Comparison of ENCODE assay signal across 9 mouse cellular contexts in genomic region chr5:103797774-103798173, GRCm38 (mm10).
DNase-seq lines count a peak whose midpoint lies in the region; ATAC-seq and TF ChIP-seq lines count a peak whose summit lies in the region.
"Had no signal": no experiment of that assay in that cellular context is flagged by ENCODE, and none has a peak within 500 bp of the region (broad histone marks: within the 10 kb centered on the region; RNA-seq: fewer than 3 reads in every experiment).

No protein-coding gene starts in this region.

- no peaks in the 10 kb centered on the region for H3K36me3 ChIP-seq in forebrain, embryonic 14.5 days (ENCODE audit: control insufficient read depth, insufficient read depth, low read length)
- H3K36me3 ChIP-seq in forebrain, embryonic 12.5 days (replicated peaks): no peaks in the 10 kb centered on the region
- no peaks in the 10 kb centered on the region for H3K36me3 ChIP-seq in embryonic facial prominence, embryonic 14.5 days (ENCODE audit: control insufficient read depth, insufficient read depth, low read length)
- H3K36me3 ChIP-seq in heart, adult 2 months (ENCODE audit: control insufficient read depth, insufficient read depth, low read length): peaks cover 20% of the 10 kb centered on the region
- H3K36me3 ChIP-seq: midbrain, embryonic 12.5 days had no signal

- DNase-seq in forebrain, embryonic 14.5 days (ENCODE audit: low spot score): peak; percentile 81
- DNase-seq in left cerebral cortex, postnatal 10 days (ENCODE audit: extremely low spot score in 1 of 2, low spot score in 2 of 2): peak; percentile 36 to 64
- DNase-seq in left cerebral cortex, adult 11 months (ENCODE audit: low spot score): no peak
- DNase-seq in embryonic facial prominence, embryonic 14.5 days (ENCODE audit: low spot score): peak; percentile 77
- DNase-seq in right cerebral cortex, adult 18-20 months: peak; percentile 56
- no peak for DNase-seq in embryo, embryonic 10.5 days (ENCODE audit: low spot score)
- DNase-seq in heart, adult 2 months: no peak

- peaks cover 10% of the 10 kb centered on the region for H3K4me1 ChIP-seq in forebrain, embryonic 14.5 days (ENCODE audit: control insufficient read depth, insufficient read depth, low read length)
- peaks cover 5% of the 10 kb centered on the region; the same call in 1 of the 2 replicates for H3K4me1 ChIP-seq in forebrain, embryonic 12.5 days
- H3K4me1 ChIP-seq in embryonic facial prominence, embryonic 14.5 days (ENCODE audit: control insufficient read depth, insufficient read depth, low read length): no peaks in the 10 kb centered on the region; the same call in 1 of the 2 replicates
- peaks cover 17% of the 10 kb centered on the region for H3K4me1 ChIP-seq in heart, adult 2 months (ENCODE audit: control insufficient read depth, insufficient read depth, low read length)

- peak; percentile 75 for ATAC-seq in forebrain, embryonic 14.5 days
- no peak for ATAC-seq in forebrain, embryonic 12.5 days (ENCODE audit: low FRiP score)
- ATAC-seq in embryonic facial prominence, embryonic 14.5 days (ENCODE audit: low read depth): peak; percentile 31; the same call in 1 of the 2 replicates

- H3K27ac ChIP-seq in forebrain, embryonic 14.5 days (ENCODE audit: low read depth, low read length): peak overlapping the region; percentile 15; the same call in 1 of the 2 replicates
- H3K27ac ChIP-seq in forebrain, embryonic 12.5 days: no peak overlapping the region
- no peak overlapping the region for H3K27ac ChIP-seq in embryonic facial prominence, embryonic 14.5 days (replicated peaks; ENCODE audit: low read depth, low read length)
- no peak overlapping the region for H3K27ac ChIP-seq in heart, adult 2 months
- H3K27ac ChIP-seq: midbrain, embryonic 12.5 days had no signal

- 59% methylated on average over 10 of the region's 10 CpGs for WGBS in forebrain, embryonic 14.5 days
- WGBS in forebrain, embryonic 12.5 days: 77% methylated on average over 10 of the region's 10 CpGs
- WGBS in embryonic facial prominence, embryonic 14.5 days: 55% methylated on average over 10 of the region's 10 CpGs
- WGBS in heart, adult 2 months: 82% methylated on average over 10 of the region's 10 CpGs

- H3K4me3 ChIP-seq in forebrain, embryonic 14.5 days (ENCODE audit: low read depth, low read length): no peak overlapping the region
- no peak overlapping the region for H3K4me3 ChIP-seq in forebrain, embryonic 12.5 days (replicated peaks)
- no peak overlapping the region for H3K4me3 ChIP-seq in embryonic facial prominence, embryonic 14.5 days (ENCODE audit: low read depth, low read length)
- no peak overlapping the region for H3K4me3 ChIP-seq in heart, adult 2 months
- H3K4me3 ChIP-seq: midbrain, embryonic 12.5 days had no signal

- no peaks in the 10 kb centered on the region for H3K27me3 ChIP-seq in forebrain, embryonic 14.5 days (replicated peaks; ENCODE audit: control insufficient read depth, insufficient read depth, low read length)
- H3K27me3 ChIP-seq in forebrain, embryonic 12.5 days: 0 out of 2 replicates have a peak, but pooled peaks cover 3% of the 10 kb centered on the region
- no peaks in the 10 kb centered on the region for H3K27me3 ChIP-seq in embryonic facial prominence, embryonic 14.5 days (replicated peaks; ENCODE audit: control insufficient read depth, insufficient read depth, low read length)
- H3K27me3 ChIP-seq in heart, adult 2 months (ENCODE audit: control insufficient read depth, insufficient read depth, low read length): no peaks in the 10 kb centered on the region
- H3K27me3 ChIP-seq: midbrain, embryonic 12.5 days had no signal

- no peak for TF ChIP-seq EP300 in heart, adult 2 months (IDR thresholded peaks at IDR 0.05; ENCODE audit: insufficient read depth, low read depth, low read length)

- intact Hi-C loops in left cerebral cortex, postnatal 10 days (cut with DNase I): no loop called here
- intact Hi-C loops in heart, adult 2 months (cut with DNase I): no loop called here

- no peak overlapping the region for H3K4me2 ChIP-seq in forebrain, embryonic 14.5 days (ENCODE audit: low read length)
- no peak overlapping the region for H3K4me2 ChIP-seq in forebrain, embryonic 12.5 days
- H3K4me2 ChIP-seq in embryonic facial prominence, embryonic 14.5 days (ENCODE audit: low read depth, low read length): 0 out of 2 replicates have a peak overlapping the region, but pooled peaks have one; percentile 2
- H3K4me2 ChIP-seq: midbrain, embryonic 12.5 days had no signal

- no peak overlapping the region for H3K9ac ChIP-seq in forebrain, embryonic 14.5 days (ENCODE audit: low read length)
- no peak overlapping the region for H3K9ac ChIP-seq in forebrain, embryonic 12.5 days
- no peak overlapping the region for H3K9ac ChIP-seq in embryonic facial prominence, embryonic 14.5 days (ENCODE audit: low read depth, low read length)
- no peak overlapping the region for H3K9ac ChIP-seq in heart, adult 2 months (ENCODE audit: low read depth, low read length)
- H3K9ac ChIP-seq: midbrain, embryonic 12.5 days had no signal

- no peak for TF ChIP-seq CTCF in heart, adult 2 months (IDR thresholded peaks at IDR 0.05)

- H3K9me3 ChIP-seq in forebrain, embryonic 14.5 days (replicated peaks; ENCODE audit: control insufficient read depth, low read length): no peaks in the 10 kb centered on the region
- H3K9me3 ChIP-seq in forebrain, embryonic 12.5 days: no peaks in the 10 kb centered on the region
- H3K9me3 ChIP-seq in embryonic facial prominence, embryonic 14.5 days (ENCODE audit: control insufficient read depth, low read length): no peaks in the 10 kb centered on the region
- H3K9me3 ChIP-seq: midbrain, embryonic 12.5 days had no signal

- peaks cover 9% of the 10 kb centered on the region for H3K79me2 ChIP-seq in heart, adult 2 months (replicated peaks; ENCODE audit: control insufficient read depth, insufficient read depth, low read length)

- TF ChIP-seq POLR2A in heart, adult 2 months (IDR thresholded peaks at IDR 0.05; ENCODE audit: insufficient read depth, low read depth, low read length): no peak

Comparison
In these comparisons a context has a peak if more than half of its experiments do, and no peak if none do; other contexts are left out.
1. DNase-seq: peak in forebrain, embryonic 14.5 days (single experiment), left cerebral cortex, postnatal 10 days (2 of 2), embryonic facial prominence, embryonic 14.5 days (single experiment) and right cerebral cortex, adult 18-20 months (single experiment); none in left cerebral cortex, adult 11 months (single experiment), embryo, embryonic 10.5 days (single experiment) and heart, adult 2 months (0 of 2).